Mouse (Mus musculus) retina, postnatal 7 days (tissue): ENCODE data around the gene Kdm5d.

ENCODE experiments used
- DNase-seq: peaks from one replicate; pipeline ENCODE4 v3.0.0-alpha.2; 2012; ENCODE audit warnings: low read depth, low spot score

Gene Kdm5d

DNA sequence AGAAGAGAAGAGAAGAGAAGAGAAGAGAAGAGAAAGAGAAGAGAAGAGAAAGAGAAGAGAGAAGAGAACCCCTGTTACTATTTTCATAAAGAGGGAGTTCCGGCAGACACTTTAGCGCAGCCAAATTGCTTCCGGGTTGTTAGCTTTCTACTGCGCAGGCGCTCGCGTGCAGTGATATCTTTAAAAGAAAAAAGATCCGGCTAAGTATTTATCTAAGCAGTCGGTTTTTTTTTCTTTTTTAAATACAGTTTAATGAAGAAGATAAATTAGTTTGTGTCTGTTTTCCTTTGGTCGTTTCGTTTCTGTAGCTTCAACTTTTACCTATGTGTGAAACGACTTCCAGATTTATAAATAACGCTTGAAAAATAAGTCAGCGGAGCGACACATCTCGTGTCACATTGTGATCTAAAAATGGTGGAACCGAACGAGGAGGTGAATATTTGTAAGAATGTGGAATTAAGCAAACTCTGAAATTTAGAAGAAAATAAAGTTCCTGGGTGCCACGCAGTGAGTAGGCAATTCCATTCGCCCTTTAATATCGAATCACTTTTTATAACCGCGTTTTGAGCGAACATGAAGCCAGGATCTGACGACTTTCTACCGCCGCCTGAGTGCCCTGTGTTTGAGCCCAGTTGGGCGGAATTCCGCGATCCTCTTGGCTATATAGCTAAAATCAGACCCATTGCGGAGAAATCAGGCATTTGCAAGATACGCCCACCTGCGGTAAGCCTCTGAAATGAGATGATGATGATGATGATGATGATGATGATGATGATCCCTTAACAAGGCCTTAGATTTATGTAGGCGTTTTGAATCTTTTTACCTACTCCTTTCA, at the start of gene Kdm5d:
TSS of gene Kdm5d (plus strand) at position 396 of the 835 bp plus-strand sequence.
- DNase-seq: peak; percentile 50

DNA sequence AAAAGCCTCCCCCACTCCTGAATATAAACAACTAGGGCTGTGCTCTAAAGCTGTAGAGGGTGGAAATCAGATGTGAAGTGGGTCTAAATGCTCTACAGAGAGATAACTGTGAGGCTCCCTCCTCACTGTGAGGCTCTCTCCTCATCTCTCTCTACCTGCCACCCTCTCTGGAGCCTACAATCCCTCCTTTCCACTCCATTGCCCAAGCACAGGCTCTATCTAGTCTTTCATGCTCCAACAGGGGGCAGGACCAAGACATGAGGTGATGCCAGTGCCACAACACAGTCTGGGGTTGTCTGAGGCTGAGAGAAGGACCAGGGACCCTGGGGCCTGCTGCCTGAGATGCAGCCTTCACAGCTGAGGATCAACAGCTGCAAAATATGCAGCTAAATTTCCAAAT, 25.2 kb upstream of the Kdm5d start:
- DNase-seq: no peak

DNA sequence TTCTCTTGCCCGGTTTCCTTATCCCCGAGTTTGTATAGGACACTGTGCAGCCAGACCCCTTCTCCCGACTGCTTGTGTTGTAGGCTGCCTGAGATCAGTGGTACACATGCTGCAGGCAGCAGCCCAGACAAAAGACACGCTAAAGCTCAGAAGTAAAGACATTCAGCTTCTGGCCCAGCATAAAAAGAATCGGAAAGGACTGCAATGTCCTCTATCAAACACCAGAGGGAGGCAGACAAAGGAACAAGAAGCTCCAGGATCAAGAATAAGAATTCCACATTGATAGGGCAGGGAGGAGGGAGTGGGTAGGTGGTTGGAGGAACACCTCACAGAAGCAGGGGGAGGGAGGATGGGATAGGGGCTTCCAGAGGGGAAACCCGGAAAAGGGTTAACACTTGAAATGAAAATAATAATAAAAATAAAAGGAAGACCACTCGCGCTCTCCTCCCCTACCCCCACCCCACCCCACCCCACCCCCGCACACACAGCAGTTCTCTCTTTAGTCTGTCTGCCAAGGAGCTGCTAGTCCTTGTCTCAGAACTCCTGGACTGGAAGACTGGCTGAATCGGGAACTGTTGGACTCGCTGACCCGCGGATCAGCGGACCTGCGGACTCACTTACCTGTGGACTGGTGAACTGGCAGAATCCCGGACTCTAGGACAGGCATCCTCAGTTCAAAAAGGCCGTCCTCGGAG, 24.6 kb upstream of the Kdm5d start:
- DNase-seq: peak; percentile 4
